Mouse (Mus musculus) forebrain, embryonic 14.5 days (tissue): ENCODE data around the gene Clip4. TPM values are rescaled to one million over a fixed set of nuclear protein-coding genes. Genes with fewer than 3 reads are reported as not detected.

Experiments
- ATAC-seq: fragments of 200-750 bp; cut with Nextera tagmentation; 2 replicates; pipeline ENCODE4 v1.8.0; 2017; ENCODE audit warnings: mild to moderate bottlenecking, moderate library complexity
- DNase-seq: peaks from one replicate; pipeline ENCODE4 v3.0.0-alpha.2; 2015; ENCODE audit warnings: low spot score
- H3K27ac ChIP-seq: fragments of 300-500 bp; sonication (generic); 2 replicates; pipeline ENCODE4 v1.5.1; 2014; ENCODE audit warnings: low read depth, mild to moderate bottlenecking, control low read depth, low read length, moderate library complexity
- H3K27me3 ChIP-seq: fragments of 300-500 bp; sonication (generic); replicated peaks from 2 replicates; pipeline ENCODE4 v1.6.1; 2014; ENCODE audit warnings: low read length, control low read depth, mixed read lengths; ENCODE audit not compliant: control insufficient read depth, insufficient read depth
- H3K36me3 ChIP-seq: fragments of 300-500 bp; sonication (generic); 2 replicates; pipeline ENCODE4 v1.6.1; 2014; ENCODE audit warnings: low read length, control low read depth; ENCODE audit not compliant: control insufficient read depth, insufficient read depth
- H3K4me1 ChIP-seq: fragments of 300-500 bp; sonication (generic); 2 replicates; pipeline ENCODE4 v1.6.1; 2014; ENCODE audit warnings: antibody characterized with exemption, low read length, control low read depth; ENCODE audit not compliant: control insufficient read depth, insufficient read depth
- H3K4me2 ChIP-seq: fragments of 300-500 bp; sonication (generic); 2 replicates; pipeline ENCODE4 v1.6.1; 2014; ENCODE audit warnings: mild to moderate bottlenecking, control low read depth, low read length
- H3K4me3 ChIP-seq: fragments of 300-500 bp; sonication (generic); 2 replicates; pipeline ENCODE4 v1.5.1; 2014; ENCODE audit warnings: low read depth, low read length, control low read depth
- H3K9ac ChIP-seq: fragments of 300-500 bp; sonication (generic); 2 replicates; pipeline ENCODE4 v1.6.1; 2014; ENCODE audit warnings: mild to moderate bottlenecking, low read length, control low read depth, moderate library complexity
- H3K9me3 ChIP-seq: fragments of 300-500 bp; sonication (generic); replicated peaks from 2 replicates; pipeline ENCODE4 v1.6.1; 2016; ENCODE audit warnings: low read length, control low read depth, mixed read lengths; ENCODE audit not compliant: control insufficient read depth
- WGBS: fragments of 180-500 bp; shearing (Covaris S2); extraction: QIAGEN DNeasy Blood & Tissue Kit; methylation state at CpG from one replicate; pipeline ENCODE4 v1.1.7; 2014; 5-methylcytosine and 5-hydroxymethylcytosine counted together
- polyA plus RNA-seq: library from polyadenylated mRNA; unstranded; fragments of >200 nt; fragmentation: Nextera tagmentation; extraction: Ambion mirVana; gene quantifications from 2 replicates; pipeline ENCODE4 v1.2.1, GENCODE M21; 2014

The Clip4 gene
- polyA plus RNA-seq, 1 experiment from 2014 or later = 6.9 TPM

DNA sequence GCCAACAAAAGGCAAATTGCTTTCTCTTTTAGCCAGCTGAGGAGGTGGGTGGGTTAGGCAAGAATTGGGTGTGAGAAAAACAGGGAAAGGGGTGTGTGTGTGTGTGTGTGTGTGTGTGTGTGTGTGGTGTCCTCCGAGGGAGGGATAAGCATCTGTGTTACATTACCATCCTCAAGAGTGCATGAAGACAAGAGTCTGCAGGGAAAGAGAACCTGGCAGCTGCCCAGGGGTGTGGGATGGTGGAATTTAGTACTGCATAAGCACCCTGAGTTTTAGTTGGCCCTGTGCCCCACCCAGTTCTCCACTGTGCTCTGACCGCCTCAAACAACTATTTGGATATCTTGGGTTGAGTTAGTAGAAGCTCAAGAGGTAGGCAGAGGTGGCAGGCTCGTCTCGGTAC lies 12.7 kb downstream of the Clip4 start:
- Histone ChIP-seq H3K4me1 (peaks cover 12% of the 10 kb centered on the region), H3K27me3 (no peaks in the 10 kb centered on the region), H3K9me3 (peaks cover 3% of the 10 kb centered on the region; the same call in 1 of the 2 replicates), H3K27ac (no peak overlapping the region), H3K4me3 (no peak overlapping the region), H3K36me3 (no peaks in the 10 kb centered on the region), H3K4me2 (no peak overlapping the region), H3K9ac (no peak overlapping the region)
- whole genome bisulfite sequencing = 91% methylated on average over 4 of the region's 4 CpGs
- ATAC-seq (no peak), DNase-seq (no peak)

DNA sequence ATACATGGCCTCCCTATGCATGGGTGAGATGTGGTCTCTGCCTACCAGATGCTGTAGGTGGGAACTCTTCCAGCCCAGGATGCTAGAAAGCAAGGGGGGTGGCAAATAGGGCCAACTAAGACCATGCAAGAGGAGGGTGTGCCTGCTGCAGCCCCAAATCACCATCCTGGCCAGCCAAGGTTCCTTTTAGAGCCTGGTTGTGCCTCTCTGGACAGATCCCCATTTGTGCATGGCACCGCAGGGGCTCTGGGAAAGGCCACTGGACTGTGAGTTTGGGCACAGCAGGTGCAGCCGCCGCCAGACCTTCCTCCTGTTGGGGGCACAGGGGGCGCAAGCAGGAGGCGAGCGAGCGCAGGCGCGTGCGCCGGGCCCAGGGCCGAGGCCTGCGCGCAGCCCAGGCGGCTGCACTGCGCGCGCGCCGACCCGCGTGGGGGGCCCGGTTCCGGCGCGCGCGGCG lies 14.0 kb downstream of the Clip4 start:
- 0% methylated on average over 12 of the region's 29 CpGs for WGBS
- peak; percentile 90 for ATAC-seq

DNA sequence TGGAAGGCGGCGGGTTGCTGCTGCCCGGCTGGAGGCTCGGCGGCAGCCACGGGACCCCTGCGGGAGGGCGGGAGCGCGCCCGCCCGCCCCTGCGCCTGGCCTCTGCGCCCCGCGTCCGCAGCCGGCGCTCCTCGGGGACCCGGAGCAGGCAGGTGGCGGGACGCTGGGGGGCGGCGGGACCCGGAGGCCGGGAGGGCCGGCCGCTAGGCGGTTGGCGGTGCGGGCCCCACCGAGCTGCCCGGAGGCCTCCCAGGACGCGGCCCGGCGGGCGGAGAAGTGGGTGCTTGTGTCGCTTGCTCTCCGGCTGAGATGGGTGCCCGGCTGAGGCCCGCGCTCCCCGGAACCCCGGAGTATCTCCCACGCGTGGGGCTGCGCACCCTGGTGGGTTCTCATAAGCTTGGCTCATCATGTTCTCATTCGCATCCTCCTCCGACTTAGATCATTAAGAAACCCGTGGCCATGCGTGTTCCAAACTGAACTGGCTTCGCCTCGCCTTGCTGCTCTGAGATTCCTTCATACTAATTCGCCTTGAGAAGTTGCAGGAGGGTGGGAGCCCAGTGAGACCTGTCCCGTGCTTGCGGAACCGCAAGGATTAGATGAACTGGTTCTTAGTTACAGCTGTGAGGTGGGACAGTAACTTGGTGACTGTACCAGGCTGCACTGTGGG lies 14.6 kb downstream of the Clip4 start:
- Histone ChIP-seq H3K27me3 (no peaks in the 10 kb centered on the region), H3K4me3 (peak overlapping the region; percentile 75), H3K36me3 (no peaks in the 10 kb centered on the region), H3K9ac (peak overlapping the region; percentile 94), H3K27ac (peak overlapping the region; percentile 68), H3K4me1 (peaks cover 12% of the 10 kb centered on the region), H3K9me3 (peaks cover 3% of the 10 kb centered on the region; the same call in 1 of the 2 replicates), H3K4me2 (peak overlapping the region; percentile 87)
- DNase-seq = peak; percentile 59
- peak; percentile 72; the same call in 1 of the 2 replicates for ATAC-seq
- WGBS = under 1% methylated on average over 50 of the region's 59 CpGs

More for the DNA sequence above, 14.0 kb downstream of the Clip4 start:
- no peaks in the 10 kb centered on the region for H3K36me3 ChIP-seq
- peaks cover 3% of the 10 kb centered on the region; the same call in 1 of the 2 replicates for H3K9me3 ChIP-seq
- peak overlapping the region; percentile 75 for H3K4me3 ChIP-seq
- peak overlapping the region; percentile 87 for H3K4me2 ChIP-seq
- peaks cover 12% of the 10 kb centered on the region for H3K4me1 ChIP-seq
- no peaks in the 10 kb centered on the region for H3K27me3 ChIP-seq
- H3K9ac ChIP-seq = peak overlapping the region; percentile 94
- peak overlapping the region; percentile 68 for H3K27ac ChIP-seq
- peak; percentile 65 for DNase-seq

DNA sequence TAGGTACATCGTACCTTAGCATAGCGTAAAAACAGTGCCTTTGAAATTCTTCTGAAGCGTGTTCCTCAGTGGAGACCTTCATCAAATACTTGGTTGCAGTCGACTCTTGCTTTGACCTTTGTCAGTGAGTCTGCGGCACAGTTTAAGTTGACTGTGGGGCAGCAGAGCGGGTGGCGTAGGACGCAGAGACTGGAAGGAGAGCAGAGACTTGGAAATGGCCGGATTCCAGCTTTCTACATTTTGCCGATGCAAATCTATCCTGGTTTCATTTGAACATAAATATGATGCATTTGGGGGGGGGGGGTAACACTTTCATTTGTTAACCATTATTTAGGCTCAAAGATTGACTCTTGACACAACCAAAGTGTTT lies 15.1 kb downstream of the Clip4 start:
- Histone ChIP-seq H3K36me3 (no peaks in the 10 kb centered on the region), H3K27me3 (no peaks in the 10 kb centered on the region), H3K4me2 (peak overlapping the region; percentile 87), H3K27ac (no peak overlapping the region), H3K4me1 (peaks cover 12% of the 10 kb centered on the region), H3K4me3 (peak overlapping the region; percentile 75), H3K9me3 (peaks cover 3% of the 10 kb centered on the region; the same call in 1 of the 2 replicates), H3K9ac (peak overlapping the region; percentile 94)
- 1% methylated on average over 10 of the region's 10 CpGs for WGBS
- peak; percentile 44 for DNase-seq
- no peak for ATAC-seq

DNA sequence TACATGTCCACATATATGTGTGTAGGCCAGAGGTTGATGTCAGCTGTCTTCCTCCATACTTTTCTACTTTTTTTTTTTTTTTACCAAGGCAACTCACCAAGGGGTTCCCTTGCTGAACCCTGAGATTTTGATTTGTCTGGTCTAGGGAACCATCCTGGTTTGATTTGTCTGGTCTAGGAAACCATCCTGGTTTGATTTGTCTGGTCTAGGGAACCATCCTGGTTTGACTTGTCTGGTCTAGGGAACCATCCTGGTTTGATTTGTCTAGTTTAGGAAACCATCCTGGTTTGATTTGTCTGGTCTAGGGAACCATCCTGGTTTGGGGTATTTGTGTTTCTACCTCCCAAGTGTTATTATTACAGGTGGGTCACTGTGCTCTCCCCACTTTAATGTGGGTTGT lies 18.2 kb downstream of the Clip4 start:
- no peak overlapping the region for H3K27ac ChIP-seq
- H3K9ac ChIP-seq = no peak overlapping the region
- no peak overlapping the region for H3K4me2 ChIP-seq
- ATAC-seq (no peak), DNase-seq (no peak)
- peaks cover 12% of the 10 kb centered on the region for H3K4me1 ChIP-seq
- no peaks in the 10 kb centered on the region for H3K36me3 ChIP-seq
- H3K27me3 ChIP-seq = no peaks in the 10 kb centered on the region
- no peaks in the 10 kb centered on the region for H3K9me3 ChIP-seq
- H3K4me3 ChIP-seq = no peak overlapping the region

DNA sequence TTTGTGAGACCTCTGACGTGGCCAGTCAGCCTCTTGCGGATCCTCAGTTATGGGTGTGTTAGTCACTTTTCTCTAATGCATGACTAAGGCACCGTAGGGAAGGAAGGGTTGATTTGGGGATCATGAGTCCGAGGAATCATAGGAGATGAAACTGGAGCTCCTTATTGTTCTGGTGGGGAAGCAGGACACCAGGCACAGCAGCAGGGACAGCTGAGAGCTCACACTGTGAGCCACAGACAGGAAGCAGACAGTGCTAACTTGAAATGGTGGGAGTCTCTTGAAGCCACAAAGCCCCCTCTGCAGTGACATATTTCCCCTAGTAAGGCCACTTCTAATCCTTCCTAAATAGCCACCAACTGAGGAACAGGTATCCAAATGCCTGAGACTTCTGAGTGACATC lies 22.8 kb downstream of the Clip4 start:
- Histone ChIP-seq H3K4me1 (no peaks in the 10 kb centered on the region), H3K9me3 (no peaks in the 10 kb centered on the region), H3K36me3 (peaks cover 23% of the 10 kb centered on the region), H3K9ac (no peak overlapping the region), H3K27ac (no peak overlapping the region), H3K27me3 (no peaks in the 10 kb centered on the region), H3K4me3 (no peak overlapping the region), H3K4me2 (no peak overlapping the region)
- ATAC-seq (no peak), DNase-seq (no peak)
- 89% methylated on average over 4 of the region's 4 CpGs for WGBS

DNA sequence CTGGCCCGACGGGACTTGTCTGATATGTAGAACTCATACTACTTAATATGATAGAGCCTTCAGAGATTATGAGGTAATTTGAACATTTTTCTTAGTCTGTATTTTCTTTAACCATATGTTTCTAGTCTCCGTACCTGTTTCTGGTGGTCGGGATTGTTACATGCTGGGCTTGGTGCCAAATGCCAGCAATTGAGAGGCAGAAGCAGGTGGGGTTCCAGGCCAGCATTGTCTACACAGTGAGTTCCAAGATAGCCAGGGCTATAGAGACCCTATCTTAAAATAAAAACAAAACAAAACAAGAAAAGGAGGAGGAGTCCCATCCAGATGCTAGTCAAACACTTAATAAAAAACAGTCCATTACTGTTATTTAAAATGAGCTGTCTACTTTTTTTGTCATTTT lies 23.3 kb downstream of the Clip4 start:
- DNase-seq = no peak
- Histone ChIP-seq H3K9me3 (no peaks in the 10 kb centered on the region), H3K4me2 (no peak overlapping the region), H3K9ac (no peak overlapping the region), H3K27ac (no peak overlapping the region), H3K4me1 (no peaks in the 10 kb centered on the region), H3K27me3 (no peaks in the 10 kb centered on the region), H3K36me3 (peaks cover 23% of the 10 kb centered on the region), H3K4me3 (no peak overlapping the region)
- ATAC-seq = no peak
- 78% methylated on average over 4 of the region's 4 CpGs for WGBS

DNA sequence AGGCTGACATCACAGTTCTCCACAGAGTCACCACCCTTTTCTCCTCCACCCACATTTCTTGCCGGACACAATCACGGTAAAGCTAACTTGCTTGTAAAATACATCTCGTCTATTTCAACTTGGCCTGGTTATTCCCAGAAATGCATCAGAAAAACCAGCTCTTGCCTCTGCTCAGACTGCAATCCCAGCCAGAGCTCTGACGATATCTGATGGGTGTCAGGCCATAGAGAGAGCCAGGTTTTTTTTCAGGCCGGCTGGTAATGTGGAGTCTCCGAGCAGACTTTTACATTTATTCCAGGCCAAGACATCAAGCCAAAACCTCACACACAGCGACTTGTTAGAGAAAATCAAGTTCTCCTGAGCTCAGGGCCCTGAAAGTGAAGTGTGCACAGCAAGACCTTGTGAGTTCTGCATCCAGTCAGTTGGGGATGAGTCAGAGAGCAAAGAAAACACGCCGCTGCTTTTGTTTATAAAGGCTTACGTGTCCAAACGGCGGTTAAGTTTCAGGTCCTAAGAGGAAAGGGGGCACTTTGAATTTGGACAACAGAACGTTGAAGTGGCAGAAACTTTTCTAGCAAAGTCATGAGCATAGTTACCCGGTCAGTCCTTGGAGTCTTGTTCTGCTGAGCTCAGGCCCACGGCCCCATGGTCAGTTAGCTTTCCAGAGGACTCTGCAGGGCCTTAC lies 27.4 kb downstream of the Clip4 start:
- no peaks in the 10 kb centered on the region for H3K4me1 ChIP-seq
- H3K9me3 ChIP-seq = no peaks in the 10 kb centered on the region
- H3K9ac ChIP-seq = no peak overlapping the region
- 93% methylated on average over 15 of the region's 15 CpGs for WGBS
- no peaks in the 10 kb centered on the region for H3K27me3 ChIP-seq
- peaks cover 31% of the 10 kb centered on the region for H3K36me3 ChIP-seq
- ATAC-seq (no peak), DNase-seq (no peak)
- H3K4me3 ChIP-seq = no peak overlapping the region
- no peak overlapping the region for H3K4me2 ChIP-seq
- no peak overlapping the region for H3K27ac ChIP-seq

DNA sequence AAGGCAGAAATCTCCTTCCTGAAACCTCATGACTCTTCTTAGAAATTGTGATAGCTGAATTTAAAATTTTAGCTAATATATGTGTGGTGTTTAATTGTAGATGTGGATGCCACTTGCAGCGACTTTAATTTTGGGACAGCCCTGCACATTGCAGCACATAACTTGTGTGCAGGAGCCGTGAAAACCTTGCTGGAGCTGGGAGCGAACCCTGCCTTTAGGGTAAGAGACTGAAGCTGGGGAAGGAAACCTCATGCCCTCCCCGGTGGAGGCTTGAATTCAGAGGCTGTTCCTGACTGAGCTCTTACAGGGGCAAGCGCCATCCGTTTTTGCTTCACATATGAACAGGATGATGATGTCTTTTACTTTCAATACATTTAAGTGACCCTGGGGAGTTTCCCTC lies 35.2 kb downstream of the Clip4 start:
- H3K27me3 ChIP-seq = no peaks in the 10 kb centered on the region
- no peaks in the 10 kb centered on the region for H3K9me3 ChIP-seq
- no peak overlapping the region for H3K9ac ChIP-seq
- no peak for ATAC-seq
- WGBS = 90% methylated on average over 6 of the region's 6 CpGs
- DNase-seq = no peak
- no peak overlapping the region for H3K4me2 ChIP-seq
- no peaks in the 10 kb centered on the region for H3K4me1 ChIP-seq
- H3K27ac ChIP-seq = no peak overlapping the region
- peaks cover 44% of the 10 kb centered on the region for H3K36me3 ChIP-seq
- H3K4me3 ChIP-seq = no peak overlapping the region
